Mouse (Mus musculus) urinary bladder, postnatal 14 days (tissue): Measurements from ENCODE around the gene Sh3bgr.

ENCODE experiments used
- DNase-seq: peaks from one replicate; pipeline ENCODE4 v3.0.0; 2021; ENCODE audit warnings: low spot score

The Sh3bgr gene

DNA sequence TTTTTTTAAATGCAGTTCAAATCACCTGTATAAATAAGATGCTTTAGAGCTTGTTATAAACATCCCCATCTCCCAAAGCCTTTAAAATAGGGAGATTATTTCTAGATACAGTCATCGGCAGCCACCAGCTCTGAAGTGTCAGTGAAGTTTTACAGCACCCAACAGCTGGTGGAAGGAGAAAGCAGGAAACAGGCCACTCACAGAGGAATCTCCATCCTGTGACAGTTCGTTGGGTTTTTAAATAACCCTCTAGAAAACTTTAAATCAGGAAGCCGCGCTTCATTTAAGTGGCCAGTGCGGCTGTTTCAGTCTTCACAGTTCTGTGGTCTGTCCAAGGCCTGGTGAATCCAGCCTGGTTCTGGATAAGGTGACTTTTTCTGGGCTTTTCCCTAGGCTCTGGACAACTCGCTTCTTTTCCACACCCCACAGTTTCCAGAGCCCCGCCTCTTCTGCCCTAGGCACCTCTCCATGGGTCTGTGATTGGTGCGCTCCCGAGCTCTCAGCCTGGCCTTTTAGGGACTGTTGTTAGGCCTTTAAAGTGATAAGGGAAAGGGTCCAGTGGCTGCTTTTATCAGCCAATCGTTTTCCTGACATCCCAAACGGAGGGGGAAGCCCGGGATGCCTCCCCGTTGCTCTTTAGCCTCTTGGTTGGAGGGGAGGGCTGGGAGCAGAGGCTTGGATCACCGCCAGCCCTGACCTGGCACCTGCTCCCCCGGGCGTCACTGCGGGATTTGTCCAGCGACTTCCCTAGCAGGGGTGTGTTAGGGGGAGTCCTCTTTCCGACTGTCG, at the start of gene Sh3bgr:
Gene Sh3bgr, plus strand, starts transcription at position 538 of the 789 bp plus-strand sequence.
- peak; percentile 71 for DNase-seq

DNA sequence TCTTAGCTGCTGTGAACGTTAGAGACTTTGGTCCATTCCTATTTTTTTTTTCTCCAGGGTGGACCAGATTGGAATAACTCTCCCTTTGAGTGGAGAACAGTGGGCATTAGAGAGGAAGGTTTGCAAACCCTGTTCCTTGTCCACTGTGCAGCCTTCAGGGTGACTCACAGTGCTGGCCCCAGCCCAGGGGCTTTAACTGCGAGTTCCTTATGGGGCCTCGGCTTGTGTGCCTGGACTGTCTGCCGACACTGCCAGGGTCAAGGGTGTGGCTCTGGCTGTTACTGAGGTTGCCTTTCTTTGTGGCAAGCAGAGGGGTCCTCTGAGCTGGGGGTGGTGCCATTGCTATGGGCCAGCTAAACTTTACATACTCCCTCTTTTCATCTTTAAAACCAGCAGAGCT, 49.3 kb upstream of the Sh3bgr start:
- peak; percentile 84 for DNase-seq

GRCm38 (mm10) chr16:96151551-96151950, 48.7 kb upstream of the Sh3bgr start:
- DNase-seq, result peak; percentile 83

DNA sequence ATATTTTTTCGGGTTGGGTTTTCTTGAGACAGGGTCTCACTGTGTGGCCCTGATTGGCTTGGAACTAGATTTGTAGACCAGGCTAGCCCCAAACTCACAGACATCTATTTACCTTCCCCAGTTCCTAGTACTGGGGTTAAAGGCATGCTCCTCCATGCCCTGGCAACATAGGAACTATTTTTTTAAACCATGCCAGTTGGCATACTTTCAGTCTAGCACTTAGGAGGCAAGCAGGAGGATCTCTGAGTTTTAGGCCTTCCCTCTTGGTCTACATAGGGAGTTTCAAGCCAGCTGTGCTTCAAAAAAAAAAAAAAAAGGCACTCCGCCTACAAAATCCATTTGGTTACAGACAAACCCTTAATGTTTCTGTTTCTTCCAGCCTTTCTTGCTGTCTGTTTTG, 45.8 kb upstream of the Sh3bgr start:
- no peak for DNase-seq

DNA sequence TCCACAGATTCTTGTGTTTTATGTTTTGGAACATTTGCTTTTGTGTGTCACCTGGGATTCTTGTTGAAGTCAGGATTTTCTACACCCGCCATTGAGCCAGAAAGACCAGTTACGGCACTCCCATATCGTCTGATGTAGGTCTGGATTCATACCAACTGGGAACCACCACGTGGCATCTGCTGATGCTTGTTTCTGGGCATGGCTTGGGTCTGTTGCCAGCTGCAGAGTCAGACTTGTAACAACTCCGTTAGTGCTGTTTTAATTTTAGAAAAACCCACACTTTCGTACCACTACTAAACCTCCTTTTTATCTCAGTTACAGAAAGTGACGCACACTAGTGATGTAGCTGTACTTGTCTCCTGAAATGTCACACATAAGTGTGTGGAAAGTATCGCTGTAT, 44.2 kb upstream of the Sh3bgr start:
- DNase-seq, result peak; percentile 44

DNA sequence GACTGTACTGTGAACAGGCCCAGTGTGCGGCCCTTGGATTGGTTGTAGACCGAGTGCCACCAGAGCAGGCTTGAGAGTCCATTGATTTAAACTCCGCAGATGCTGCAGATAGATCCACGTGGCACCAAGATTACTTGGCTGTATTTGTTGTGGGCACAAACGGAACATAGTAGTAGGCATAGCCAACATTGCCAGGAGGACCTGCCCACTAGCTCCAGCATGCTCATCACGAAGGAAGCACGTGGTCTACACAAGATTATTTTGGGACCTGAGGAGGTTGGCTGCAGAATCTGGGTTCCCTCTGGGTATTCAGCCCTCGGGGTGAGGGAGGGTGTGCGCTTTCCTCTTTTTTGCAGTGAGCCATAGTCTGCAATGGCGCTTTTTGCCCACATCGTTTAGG, 43.1 kb upstream of the Sh3bgr start:
- DNase-seq, result no peak

GRCm38 (mm10) chr16:96158511-96159080, 41.7 kb upstream of the Sh3bgr start:
- DNase-seq, result no peak

- DNase-seq, result peak; percentile 63
Measured at GRCm38 (mm10) chr16:96159091-96159731, 41.0 kb upstream of the Sh3bgr start.

GRCm38 (mm10) chr16:96159794-96160346, 40.4 kb upstream of the Sh3bgr start:
- DNase-seq, result no peak

- no peak for DNase-seq
Measured at GRCm38 (mm10) chr16:96160927-96161326, 39.3 kb upstream of the Sh3bgr start.

DNA sequence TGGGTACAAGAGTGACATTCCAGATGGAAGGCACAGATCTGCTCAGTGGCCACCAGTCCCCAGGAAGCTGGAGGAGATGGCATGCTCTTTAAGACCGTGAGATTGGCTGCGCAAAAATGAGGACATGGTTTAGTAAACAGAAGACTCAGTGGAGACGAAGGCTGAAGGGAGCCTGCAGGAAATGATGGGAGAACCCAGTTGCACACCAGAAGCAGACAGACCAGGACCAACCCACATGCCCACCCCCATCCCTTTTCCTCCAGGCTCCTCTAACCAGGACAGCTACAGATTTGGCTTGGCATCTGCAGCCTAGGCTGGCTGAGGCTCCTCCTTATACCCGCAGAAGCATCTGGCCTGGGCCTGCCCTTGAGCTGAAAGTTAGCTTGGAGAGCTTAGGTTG, 38.9 kb upstream of the Sh3bgr start:
- DNase-seq, result no peak

- no peak for DNase-seq
Measured at GRCm38 (mm10) chr16:96165723-96166264, 34.5 kb upstream of the Sh3bgr start.

- DNase-seq, result no peak
Measured at GRCm38 (mm10) chr16:96168837-96169236, 31.4 kb upstream of the Sh3bgr start.

GRCm38 (mm10) chr16:96173648-96174047, 26.6 kb upstream of the Sh3bgr start:
- no peak for DNase-seq

- no peak for DNase-seq
Measured at GRCm38 (mm10) chr16:96175399-96175798, 24.9 kb upstream of the Sh3bgr start.

DNA sequence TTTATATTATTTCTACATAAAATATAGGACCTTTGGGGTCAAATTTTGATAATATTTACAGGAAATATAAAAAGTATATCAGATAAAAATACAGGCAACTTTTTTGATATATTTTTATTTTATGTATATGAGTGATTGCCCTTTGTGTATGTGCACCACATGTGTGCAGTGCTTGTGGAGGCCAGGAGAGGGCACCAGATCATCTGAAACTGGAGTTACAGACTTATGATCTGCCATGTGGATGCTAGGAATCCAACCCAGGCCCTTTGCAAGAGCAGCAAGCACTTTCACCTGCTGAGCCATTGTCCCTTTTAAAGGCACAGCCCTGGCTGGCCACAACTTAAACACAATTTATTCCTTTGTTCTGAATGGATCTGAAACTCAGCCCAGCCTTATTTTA, 21.1 kb upstream of the Sh3bgr start:
- DNase-seq, result no peak

- no peak for DNase-seq
Measured at GRCm38 (mm10) chr16:96187619-96188018, 12.6 kb upstream of the Sh3bgr start.

DNA sequence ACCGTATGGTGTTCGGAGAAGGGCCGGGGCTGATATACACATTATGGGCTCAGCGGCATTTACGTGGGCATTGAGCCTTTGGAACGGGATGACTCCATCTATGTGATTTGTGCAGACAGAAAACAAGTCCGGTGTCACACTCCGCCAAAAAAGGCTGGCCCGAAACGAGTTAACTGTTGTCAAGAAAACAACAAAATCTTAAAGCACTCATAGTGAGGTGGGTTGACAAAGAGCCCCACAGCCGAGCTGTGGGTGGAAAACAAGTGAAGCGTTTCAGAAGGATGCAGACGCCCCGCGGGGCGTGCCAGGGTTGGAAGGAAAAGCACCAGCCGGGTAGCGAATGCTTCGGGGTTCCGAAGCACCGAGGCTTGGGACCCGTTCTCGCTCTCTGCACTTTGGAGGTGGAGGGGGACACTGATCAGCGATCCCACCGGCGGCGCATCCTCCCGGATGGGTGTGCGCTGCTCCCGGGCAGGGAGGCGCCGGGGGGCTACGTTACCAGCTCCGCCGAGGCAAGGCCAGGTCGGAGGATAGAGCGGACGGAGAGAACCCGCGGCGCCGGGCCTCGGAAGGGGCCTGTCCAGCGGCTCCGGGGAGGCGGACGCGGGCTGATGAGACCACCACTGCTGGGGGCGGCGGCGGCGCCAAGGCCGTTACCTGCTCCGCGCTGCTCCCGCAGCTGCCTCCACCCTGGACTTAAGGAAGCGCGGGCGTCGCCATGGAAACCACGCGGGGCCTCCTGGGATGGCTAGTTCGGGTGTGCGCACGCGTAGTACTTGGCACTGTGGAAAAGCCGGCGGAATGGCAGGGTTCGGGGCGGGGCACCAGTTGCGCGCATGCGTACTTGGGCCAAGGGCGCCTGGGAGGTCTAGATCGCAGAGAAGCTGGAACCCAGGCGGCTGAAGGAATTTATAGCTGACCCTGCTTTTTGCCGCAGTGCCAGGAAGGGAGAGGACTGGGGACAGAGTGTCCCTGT, 8.4 kb upstream of the Sh3bgr start, which contains the start of gene Lca5l:
Gene Lca5l, minus strand, starts transcription at position 741 of the 976 bp plus-strand sequence.
- DNase-seq, result peak; percentile 100

- DNase-seq, result no peak
Measured at GRCm38 (mm10) chr16:96200702-96201028, 415 bp downstream of the Sh3bgr start.

- DNase-seq, result no peak
Measured at GRCm38 (mm10) chr16:96201485-96202232, 1.4 kb downstream of the Sh3bgr start.

DNA sequence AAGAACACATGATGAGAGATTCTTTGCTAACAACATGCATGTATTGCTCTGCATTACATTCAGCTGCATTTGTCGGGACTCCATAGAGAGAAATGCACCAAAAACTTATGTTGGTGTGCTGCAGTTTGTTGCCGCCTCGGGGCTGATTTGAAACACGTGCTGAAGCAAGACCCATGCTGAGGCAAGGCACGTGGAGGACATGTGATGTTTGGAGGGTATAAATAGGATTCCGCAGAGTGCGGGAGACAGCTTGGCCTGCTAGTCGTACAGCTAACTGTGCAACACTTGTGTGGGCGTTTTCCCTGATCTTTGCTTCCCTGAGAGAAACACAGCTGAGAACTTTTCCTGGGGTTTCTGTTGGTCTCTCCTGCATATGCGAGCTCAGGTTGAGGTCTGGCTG, 9.5 kb downstream of the Sh3bgr start:
- no peak for DNase-seq
